9 mouse cellular contexts compared by ENCODE assay signal in the genomic region with DNA sequence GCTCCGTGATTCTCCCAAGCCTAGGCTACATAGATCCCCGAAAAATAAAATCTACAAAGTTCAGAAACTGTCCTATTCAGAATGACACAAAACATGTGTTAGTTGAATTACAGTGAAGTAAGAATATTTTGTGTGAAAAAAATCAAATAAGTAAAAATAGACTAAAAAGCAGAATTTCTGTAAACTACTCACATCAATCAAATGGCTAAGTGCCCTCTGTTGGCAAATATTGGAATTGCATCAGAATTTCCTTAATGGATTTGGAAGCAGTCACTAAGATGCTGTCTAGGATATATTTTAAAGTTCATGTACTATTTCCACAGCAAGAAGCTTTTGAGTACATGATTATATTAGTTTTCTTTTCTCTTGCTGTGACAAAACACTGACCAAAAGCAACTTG. TPM values are rescaled to one million over a fixed set of nuclear protein-coding genes. Genes with fewer than 3 reads are reported as not detected.
DNase-seq lines count a peak whose midpoint lies in the region; TF ChIP-seq lines count a peak whose summit lies in the region.
"Had no signal": no experiment of that assay in that cellular context is flagged by ENCODE, and none has a peak within 500 bp of the region (broad histone marks: within the 10 kb centered on the region; RNA-seq: fewer than 3 reads in every experiment).

No protein-coding gene starts in this region.

- no peak overlapping the region for H3K9ac ChIP-seq in heart, adult 2 months (ENCODE audit: low read depth, low read length)

- intact Hi-C loops in heart, adult 2 months (cut with DNase I): loop anchor here (2.0 kb wide), 2 partner anchors 40 to 110 kb away; no protein-coding TSS in a partner anchor

- H3K4me3 ChIP-seq in heart, adult 2 months: no peak overlapping the region
- H3K4me3 ChIP-seq: forebrain, embryonic 10.5 days had no signal

- no peaks in the 10 kb centered on the region for H3K79me2 ChIP-seq in heart, adult 2 months (replicated peaks; ENCODE audit: control insufficient read depth, insufficient read depth, low read length)

- peaks cover 4% of the 10 kb centered on the region for H3K4me1 ChIP-seq in heart, adult 2 months (ENCODE audit: control insufficient read depth, insufficient read depth, low read length)
- H3K4me1 ChIP-seq: forebrain, embryonic 10.5 days had no signal

- 86% methylated on average over 2 of the region's 2 CpGs for WGBS in heart, adult 2 months

- peak; percentile 91 for TF ChIP-seq CTCF in heart, adult 2 months (IDR thresholded peaks at IDR 0.05)

- TF ChIP-seq EP300 in heart, adult 2 months (IDR thresholded peaks at IDR 0.05; ENCODE audit: insufficient read depth, low read depth, low read length): no peak

- no peak for TF ChIP-seq POLR2A in heart, adult 2 months (IDR thresholded peaks at IDR 0.05; ENCODE audit: insufficient read depth, low read depth, low read length)

- no peaks in the 10 kb centered on the region for H3K27me3 ChIP-seq in heart, adult 2 months (ENCODE audit: control insufficient read depth, insufficient read depth, low read length)

- no peaks in the 10 kb centered on the region for H3K36me3 ChIP-seq in heart, adult 2 months (ENCODE audit: control insufficient read depth, insufficient read depth, low read length)
- H3K36me3 ChIP-seq: forebrain, embryonic 10.5 days had no signal

- no peak overlapping the region for H3K27ac ChIP-seq in heart, adult 2 months
- H3K27ac ChIP-seq: forebrain, embryonic 10.5 days had no signal

- DNase-seq in heart, adult 2 months: no peak
- no peak for DNase-seq in heart, postnatal 4 days
- DNase-seq in lung, postnatal 10 days: peak; percentile 68
- DNase-seq in lung, adult 18-20 months: no peak
- DNase-seq in brain, adult 2 months (ENCODE audit: low read depth, low spot score): peak; percentile 78
- peak; percentile 62 for DNase-seq in mesoderm, embryonic 11.5 days (ENCODE audit: low read depth, low spot score)
- DNase-seq in spleen, postnatal 4 days (ENCODE audit: low spot score in 2 of 2): no peak
- DNase-seq in layer of hippocampus, adult 8-10 months (ENCODE audit: low spot score in 2 of 2): no peak

RNA-seq across cellular contexts. Expression of a gene that starts 9.8 kb away (rescaled TPM):
- total RNA-seq in heart, adult 2 months (2021): 10 to 100 TPM; 12.7 to 13.4 TPM
- polyA plus RNA-seq in heart, adult 2 months (2012; rRNA removed): 11.5 and 17.2 TPM in 2 replicates
- total RNA-seq in heart, postnatal 4 days (2021): 10 to 100 TPM; 33.6 to 39.6 TPM
- 10 to 100 TPM; 20.4 to 28.1 (median 25.5) TPM for total RNA-seq in layer of hippocampus, adult 8-10 months (2022)

RNA-seq across cellular contexts. Expression of a gene that starts 31.4 kb away (rescaled TPM):
- 10 to 100 TPM in 1 of 2 experiments, 1 to 10 TPM in 1; 7.4 to 14.4 TPM for total RNA-seq in heart, adult 2 months (2021)
- 6.9 and 8.2 TPM in 2 replicates for polyA plus RNA-seq in heart, adult 2 months (2012; rRNA removed)
- 1 to 10 TPM; 4.3 to 8.2 TPM for total RNA-seq in heart, postnatal 4 days (2021)
- 1 to 10 TPM in 2 of 4 experiments, under 1 TPM in 2; 0.35 to 3.1 (median 0.83) TPM for total RNA-seq in layer of hippocampus, adult 8-10 months (2022)

RNA-seq across cellular contexts. Expression of a gene that starts 44.2 kb away (rescaled TPM):
- total RNA-seq in heart, adult 2 months (2021): 1 to 10 TPM; 4.2 to 4.5 TPM
- 3.8 and 6.6 TPM in 2 replicates for polyA plus RNA-seq in heart, adult 2 months (2012; rRNA removed)
- 1 to 10 TPM; 4.0 to 4.2 TPM for total RNA-seq in heart, postnatal 4 days (2021)
- 10 to 100 TPM; 16.0 to 19.1 (median 16.3) TPM for total RNA-seq in layer of hippocampus, adult 8-10 months (2022)

Comparison
In these comparisons a context has a peak if more than half of its experiments do, and no peak if none do; other contexts are left out.
1. DNase-seq: peak in lung, postnatal 10 days (single experiment), brain, adult 2 months (single experiment) and mesoderm, embryonic 11.5 days (single experiment); none in heart, adult 2 months (0 of 2), heart, postnatal 4 days (single experiment), lung, adult 18-20 months (0 of 2), spleen, postnatal 4 days (0 of 2) and layer of hippocampus, adult 8-10 months (0 of 2).